Mouse (Mus musculus) natural killer cell, adult 2 months (primary cell): ENCODE data around the gene Slc36a1.

Source experiments
- DNase-seq, 2 experiments: peaks; one replicate each; pipeline ENCODE4 v3.0.0; 2022; ENCODE audit warnings: low spot score in 2 of 2

Gene Slc36a1

DNA sequence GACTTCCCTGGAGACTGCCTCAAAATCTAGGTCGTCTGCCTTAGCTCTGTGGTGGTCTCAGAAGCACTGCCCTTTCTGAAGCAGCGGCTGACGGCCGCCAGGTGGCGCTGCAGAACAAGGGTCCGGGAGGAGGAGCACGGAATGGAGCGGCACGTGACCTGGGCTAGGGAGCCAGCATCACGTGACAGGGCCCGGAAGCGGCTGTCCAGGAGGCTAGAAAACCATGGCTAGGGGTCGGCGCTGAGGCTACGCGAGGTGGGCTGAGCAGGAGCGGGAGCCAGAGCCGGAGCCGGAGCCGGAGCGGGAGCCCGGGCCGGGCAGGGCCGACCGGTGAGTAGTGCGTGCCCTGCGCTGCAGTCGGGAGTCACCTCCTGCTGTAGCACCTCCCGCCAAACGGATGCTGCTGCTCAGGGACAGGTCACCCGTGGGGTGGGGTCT is at the start of gene Slc36a1:
TSS of gene Slc36a1 (plus strand) at position 192 of the 438 bp plus-strand sequence.
- DNase-seq = peak; percentile 92 to 94

DNA sequence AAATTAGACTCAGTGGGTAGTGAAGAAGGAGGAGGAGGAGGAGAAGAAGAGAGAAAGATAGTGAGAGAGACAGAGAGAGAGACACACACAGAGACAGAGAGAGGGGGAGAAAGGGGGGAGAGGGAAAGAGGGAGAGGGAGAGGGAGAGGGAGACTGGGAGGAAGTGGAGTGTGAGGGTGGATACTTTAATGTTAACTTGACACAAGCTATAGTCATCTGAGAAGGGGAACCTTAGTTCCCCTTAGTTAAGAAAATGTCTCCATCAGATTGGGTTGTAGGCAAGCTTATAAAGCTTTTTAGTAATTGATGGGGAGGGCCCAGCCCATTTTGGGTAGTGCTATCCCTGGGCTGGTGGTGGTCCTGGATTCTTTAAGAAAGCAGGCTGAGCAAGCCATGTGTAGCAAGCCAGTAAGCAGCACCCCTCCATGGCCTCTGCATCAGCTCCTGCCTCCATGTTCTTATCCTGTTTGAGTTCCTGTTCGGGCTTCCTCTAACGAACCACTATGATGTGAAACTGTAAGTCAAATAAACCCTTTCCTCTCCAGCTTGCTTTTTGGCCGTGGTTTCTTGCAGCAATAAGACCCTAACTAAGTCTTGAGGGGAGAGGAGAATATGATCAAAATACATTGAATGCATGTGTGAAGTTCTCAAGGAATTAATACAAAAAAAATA is 49.6 kb upstream of the Slc36a1 start:
- peak in 1 of 2 experiments; percentile 29 for DNase-seq

DNA sequence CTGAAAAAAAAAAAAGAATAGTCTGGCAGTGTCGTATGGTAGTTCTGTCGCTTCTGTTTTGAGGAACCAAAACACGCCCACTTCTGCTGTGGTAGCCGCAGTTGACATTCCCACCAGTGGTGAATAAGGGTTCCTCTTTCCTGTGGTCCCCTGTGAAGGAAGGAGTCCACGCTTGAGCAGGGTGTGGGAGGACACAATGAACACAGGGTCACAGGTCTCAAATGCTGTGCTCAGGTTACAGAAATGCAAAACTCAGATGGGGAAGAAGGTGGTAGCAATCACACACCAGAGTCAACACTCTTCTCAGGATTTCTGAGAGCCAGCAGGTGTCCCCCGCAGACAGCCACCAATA is 49.1 kb upstream of the Slc36a1 start:
- DNase-seq = peak in 1 of 2 experiments; percentile 72

DNA sequence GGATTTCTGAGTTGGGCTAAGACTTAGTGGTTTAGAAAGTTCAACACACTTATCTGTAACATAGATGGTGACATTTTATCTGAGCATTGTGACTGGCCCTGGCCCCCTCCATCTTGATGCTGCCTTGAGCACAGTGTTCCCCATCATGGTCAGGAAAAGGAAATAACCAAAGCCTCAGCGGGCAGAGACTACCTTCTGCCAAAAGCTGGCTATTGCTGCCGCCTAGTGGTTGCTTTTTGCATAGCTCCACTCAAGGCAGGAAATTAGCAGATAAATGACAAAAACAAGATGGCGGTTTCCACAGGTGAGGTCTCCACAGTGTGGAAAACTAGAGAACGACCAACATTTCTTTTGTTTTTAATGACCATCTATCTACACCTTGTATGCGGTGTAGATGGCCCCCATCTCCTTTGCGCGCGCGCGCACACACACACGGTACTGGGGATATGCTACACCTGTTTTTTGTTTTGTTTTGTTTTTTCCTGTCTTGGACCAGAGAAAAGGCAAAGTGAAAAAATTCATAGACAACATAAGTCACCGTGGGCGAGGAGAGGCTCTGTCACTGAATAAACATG is 45.3 kb upstream of the Slc36a1 start:
- peak; percentile 85 to 91 for DNase-seq

DNA sequence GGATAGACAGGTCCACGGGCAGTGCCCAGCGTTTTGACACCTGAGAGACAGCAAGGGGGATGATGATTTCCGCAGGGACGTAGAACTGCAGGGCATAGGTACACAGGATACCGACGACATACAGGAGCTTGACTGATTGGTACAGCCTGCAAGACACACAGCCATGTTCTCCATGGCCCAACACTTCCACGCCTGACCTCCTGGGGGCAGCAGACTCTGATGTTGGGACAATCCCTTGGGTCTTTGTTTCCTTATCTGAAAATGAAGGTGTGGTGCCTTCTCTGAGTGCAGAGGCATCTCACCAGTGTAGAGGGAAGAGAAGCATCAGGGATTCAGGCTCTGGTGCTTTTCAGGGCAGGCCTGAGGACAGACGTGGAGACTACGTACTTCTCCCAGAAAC is 41.5 kb upstream of the Slc36a1 start:
- peak; percentile 34 to 56 for DNase-seq

DNA sequence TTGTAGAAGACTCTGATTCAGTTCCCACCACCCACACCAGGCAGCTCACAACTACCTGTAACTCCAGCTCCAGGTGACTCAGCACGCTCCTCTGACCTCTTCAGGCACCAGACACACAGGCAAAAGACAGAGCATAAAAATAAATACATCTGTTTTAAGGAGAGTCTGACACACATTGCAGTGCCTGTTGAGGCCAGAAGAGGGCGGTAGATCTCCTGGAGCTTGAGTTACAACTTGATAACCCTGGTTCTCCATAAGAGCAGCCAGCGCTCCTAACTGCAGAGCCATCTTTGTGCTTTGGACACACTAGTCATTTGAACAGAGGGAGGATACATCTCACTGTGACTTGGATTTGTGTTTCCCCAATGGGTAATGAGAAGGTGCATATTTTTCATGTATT is 39.4 kb upstream of the Slc36a1 start:
- peak; percentile 38 to 57 for DNase-seq

DNA sequence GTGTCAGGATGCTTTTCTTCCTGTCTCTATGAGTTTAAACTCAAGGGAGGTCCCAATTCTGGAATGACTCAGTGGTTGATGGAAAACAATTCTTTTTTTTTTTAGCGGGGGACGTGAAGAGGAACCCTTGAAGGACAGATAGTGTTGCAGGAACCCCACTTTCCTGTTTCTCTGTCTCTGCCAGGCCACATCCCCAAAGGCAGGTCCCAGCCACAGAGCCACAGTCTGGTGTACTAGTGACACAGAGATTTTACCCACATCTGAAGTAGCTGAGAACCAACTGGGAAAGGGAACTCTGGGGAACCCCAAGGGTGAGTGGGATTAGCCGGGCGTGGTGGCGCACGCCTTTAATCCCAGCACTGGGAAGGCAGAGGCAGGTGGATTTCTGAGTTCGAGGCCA is 38.4 kb upstream of the Slc36a1 start:
- no peak for DNase-seq

DNA sequence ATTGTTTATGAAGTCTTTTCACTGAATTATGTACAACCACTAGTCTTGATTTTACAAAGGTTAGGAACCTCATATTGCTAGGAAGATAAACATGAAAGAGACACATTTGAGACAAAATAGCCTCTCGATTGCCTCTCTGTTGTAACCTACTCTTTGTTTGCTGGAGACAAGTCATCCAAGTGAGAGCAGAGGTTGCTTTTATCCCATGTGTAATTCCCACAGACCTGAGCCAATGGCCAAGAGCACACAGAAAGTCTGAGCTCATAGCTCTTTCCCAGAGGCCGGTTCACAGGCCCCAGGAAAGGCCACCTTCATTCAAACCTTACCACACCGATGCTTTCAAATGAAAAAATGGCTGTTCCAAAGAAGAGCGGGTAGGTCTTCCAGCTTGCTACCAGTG is 35.6 kb upstream of the Slc36a1 start:
- no peak for DNase-seq

DNA sequence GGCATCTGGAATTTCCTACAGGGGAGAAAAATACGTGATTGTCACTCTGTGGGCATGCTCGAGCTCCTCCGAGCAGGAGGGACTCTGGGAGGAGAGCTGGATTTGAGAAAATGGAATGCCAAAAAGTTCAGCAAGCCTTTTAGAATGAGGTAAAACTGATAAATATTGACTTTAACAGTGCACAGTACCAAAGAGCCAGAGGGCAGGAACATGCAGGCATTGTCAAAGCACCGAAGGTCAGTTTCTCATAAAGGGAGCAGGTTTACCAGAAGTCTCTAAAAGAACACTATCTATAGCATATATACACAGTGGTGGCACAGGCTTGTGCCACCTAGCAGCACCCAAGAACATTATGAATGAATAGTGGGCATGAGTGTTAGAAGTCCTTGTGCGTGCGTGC is 35.2 kb upstream of the Slc36a1 start:
- DNase-seq = no peak

DNA sequence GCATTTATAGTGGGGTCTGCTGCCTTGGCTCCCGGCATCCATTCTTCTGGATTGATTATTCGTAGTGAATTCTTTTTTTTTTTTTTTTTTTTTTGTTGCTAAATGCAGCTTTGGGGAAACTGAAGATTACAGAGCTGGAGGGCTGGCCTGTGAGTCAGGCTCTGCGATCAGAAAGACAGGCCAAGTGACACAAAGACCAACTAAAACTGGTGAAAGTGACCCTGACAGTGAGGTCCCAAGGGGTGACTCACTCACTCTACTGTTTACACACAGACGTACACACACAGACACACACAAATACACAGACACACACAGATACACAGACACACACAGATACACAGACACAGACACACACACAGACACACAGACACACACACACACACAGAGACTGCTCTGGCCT is 33.6 kb upstream of the Slc36a1 start:
- no peak for DNase-seq

DNA sequence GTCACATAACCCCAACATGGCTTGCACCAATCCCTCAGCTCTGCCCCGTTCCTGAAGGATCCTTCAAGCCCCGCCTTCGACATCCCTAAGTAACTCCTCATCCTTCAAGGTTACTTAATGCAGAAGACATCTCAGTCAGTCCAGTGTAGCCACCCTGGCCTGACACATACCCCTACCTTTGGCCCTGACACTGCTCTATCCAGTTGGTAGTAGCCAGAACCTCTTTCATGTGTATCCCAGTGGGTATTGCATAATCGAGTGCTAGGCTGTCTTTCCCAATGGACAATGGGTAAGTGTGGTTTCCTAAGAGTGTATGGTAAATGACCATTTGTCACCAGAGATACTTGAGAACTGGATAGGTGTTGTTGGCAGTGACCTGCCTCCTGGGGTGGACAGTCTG is 25.3 kb upstream of the Slc36a1 start:
- no peak for DNase-seq

DNA sequence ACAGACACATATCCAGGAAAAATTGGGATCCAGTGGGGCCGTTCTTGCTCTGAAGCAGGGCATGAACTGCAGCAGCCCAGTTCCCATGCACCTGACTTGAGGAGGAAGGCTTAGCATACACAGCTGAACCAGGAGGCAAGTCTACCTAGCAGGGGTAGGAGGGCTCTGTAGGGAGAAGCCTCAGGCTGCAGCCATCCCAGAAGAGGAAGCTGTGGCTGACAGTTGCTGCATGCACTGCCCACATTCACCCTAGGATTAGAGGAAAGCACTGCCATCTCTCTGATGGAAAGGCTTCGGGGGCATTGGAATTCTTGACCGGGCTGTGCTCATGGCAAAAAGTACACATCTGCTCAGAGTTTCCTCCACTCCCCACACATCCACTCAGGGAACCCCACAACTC is 24.3 kb upstream of the Slc36a1 start:
- no peak for DNase-seq

DNA sequence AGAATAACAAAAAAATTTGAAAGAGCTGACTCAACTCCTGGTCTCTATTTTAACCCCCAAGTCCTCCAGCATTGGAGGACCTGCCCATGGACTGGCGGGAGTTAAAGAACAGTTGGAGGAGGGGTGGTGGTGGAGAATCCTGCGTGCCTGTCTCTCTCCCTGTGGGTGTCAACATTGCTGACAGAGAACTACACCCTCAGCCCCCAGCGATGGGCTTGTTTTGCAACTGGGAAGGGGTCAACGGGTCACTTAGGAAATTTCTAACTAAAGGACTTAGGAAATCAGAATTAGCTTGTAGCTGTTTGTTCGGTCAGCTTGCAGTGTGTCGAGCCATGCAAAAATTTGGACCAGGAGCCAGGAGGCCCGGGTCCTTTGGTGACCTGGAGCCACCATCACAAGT is 21.0 kb upstream of the Slc36a1 start:
- DNase-seq = no peak

DNA sequence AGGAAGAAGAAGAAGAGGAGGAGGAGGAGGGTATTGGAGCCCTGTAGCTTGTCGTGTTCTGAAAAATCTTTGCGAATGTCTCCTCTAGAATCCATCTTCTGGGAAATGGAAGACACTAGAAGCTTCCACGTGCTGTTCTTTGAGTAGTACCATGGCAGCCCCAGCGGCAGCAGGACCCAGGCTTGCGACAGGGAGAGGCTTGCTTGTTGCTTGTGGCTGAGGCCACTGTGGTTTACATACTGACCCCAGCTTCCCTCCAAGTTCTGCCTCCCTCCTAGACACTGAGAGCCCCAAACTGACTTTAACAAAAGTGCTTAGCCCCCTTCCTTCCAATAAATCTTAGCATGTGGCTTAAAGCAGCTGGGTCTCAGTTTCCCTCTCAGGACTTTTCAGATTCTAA is 19.9 kb upstream of the Slc36a1 start:
- no peak for DNase-seq

DNA sequence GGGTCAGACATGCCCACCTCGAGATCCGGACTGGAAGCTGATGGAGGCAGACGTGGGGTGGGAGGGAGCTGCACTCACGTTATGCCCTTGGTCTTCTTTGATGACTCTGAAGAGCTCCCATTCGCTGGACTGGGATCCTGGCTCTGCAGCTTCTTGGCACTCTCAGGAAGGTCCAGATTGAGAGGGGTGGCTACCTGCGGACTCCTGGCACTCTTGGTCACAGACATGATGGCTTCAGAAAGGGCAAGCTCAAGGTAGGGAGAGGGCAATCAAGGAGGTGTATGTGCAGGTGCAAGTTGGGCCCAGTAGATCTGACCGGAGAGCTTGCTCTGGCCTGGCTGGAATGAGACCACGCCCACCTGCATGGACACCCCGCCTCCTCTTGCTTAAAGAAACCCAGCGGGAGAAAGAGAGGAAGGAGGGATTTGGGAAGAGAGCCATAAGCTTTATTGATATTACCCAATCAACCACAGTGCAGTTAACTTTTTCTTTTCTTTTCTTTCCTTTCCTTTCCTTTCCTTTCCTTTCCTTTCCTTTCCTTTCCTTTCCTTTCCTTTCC is 19.3 kb upstream of the Slc36a1 start, which contains the start of gene Slc36a2:
TSS of gene Slc36a2 (minus strand) at position 345 of the 559 bp plus-strand sequence.
- DNase-seq = no peak

DNA sequence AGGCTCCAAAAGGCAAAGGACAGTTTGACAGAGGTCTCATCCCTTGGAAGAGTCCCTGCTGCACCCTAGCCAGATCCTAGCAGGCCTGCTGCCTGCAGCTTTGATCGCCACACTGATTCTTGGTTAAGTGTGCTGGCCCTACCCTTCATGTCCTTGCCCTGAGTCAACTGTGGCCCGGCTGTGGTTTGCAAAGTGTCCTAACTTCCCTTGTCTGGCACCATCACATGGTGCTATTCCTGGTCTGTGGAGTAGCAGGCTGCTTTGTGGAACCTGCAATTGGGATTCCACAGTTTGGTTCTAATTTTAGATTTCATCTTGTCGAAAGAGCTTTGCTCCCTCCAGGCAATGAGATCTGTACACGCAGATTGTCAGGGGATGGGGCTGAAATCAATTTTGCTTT is 16.9 kb upstream of the Slc36a1 start:
- DNase-seq = no peak

DNA sequence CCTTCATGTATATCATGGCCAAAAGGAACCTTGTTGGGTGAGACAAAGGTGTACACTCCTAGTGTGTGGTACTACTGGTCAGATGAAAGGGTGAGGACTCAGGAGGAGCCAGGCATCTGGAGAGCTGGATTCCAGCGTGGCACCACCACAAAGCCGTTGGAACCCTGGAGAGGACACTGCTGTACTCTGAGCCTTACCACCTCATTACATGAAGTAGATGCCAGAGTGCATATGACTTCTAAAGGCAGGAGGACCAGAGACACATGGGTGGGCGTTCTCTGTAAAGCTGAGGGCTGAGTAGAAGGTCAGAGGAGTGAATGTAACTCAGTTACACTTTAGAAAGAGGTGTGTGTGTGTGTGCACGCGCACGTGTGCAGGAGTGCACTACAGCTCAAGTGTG is 16.4 kb upstream of the Slc36a1 start:
- DNase-seq = no peak

DNA sequence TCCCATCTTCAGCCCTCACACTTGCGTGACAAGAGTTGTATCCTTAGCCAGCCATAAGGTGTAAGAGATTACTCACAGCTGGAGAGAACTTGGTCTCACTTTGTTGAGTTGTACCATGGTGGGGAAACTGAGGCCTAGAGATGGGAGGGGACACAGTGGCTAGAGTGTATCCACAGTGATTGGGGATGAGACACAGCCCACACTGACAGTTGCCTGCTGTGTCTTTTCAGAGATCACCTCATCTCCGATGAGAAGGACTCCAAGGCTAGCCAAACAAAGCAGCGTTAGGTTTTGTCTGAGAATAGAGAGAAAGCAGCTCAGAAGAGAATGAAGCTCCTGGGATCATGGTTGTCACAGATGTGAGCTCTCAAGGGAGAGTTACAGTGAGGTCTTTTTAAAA is 13.9 kb upstream of the Slc36a1 start:
- DNase-seq = no peak

DNA sequence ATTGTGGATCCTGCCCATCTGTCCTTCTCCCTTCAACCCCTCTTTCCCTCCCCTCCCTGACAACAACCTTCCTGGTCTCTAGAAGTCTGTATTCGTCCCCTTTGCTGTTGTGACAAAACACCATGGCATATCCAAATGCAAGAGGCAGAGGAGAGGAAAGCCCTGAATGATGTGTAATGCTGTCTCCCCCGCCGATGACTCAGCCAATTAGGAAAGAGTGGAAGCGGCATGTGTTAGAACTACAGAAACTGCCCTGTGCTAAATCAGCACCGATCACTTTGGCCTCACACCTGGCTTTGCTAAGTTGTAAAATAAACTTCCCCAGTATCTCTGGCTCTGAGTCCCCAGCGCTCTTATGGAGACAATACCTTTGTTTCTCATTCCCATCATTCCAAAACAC is 7.1 kb upstream of the Slc36a1 start:
- no peak for DNase-seq

DNA sequence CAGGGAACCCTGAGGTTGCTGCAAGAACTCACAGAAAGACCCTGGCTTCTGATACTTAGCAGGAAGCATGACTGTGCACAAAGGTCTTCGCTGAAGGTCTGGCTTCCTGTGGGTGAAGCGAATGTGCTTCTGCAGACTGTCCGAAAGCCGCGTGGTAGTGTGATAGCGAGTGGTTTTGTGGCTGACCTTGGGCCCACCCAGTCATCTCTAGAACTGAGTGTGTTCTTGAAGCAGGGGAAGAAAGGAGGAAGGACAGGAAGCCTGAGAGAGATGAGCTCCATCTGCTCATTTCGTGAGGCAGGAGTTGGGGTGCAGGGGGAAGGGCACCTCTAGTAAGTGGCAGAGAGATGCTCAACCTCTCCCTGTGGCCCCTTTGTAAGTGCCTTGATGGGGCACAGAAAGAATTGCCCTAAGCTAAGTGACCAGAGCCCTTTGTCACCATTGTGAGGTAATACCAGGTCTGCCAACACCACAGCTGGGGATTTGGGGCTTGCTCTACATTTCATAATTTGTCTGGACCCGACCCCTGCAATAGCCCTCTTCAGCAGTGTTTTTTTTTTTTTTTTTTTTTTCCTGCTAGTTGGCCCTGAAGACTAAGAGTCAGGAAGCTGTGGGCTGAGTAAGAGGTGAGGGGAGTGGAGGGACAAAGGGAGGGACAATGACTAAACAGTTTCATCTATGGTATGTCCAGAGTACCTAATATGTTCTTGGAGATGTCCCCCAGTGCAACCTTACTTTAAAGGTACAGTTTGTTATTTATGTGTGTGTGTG is 6.2 kb upstream of the Slc36a1 start:
- DNase-seq = peak; percentile 65 to 80

DNA sequence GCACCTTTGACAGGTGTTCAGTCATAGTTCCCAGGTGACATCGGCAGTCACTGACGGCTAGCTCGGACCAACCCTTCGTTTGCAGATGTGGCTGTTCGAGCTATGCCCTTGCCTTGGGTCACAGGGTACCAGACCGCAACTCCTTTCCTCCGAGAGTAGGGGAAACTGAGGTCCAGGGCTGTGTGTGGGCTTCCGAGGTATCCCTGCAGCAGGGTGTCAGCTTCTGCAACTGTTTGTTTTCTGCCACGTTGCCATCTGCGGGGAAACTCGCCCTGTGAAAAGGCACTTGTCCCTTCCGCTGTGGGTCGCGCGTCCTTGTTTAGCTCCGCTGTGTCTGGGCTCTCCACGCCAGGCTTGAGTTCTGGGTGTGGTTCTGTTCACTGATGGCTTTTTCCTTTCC is 452 bp downstream of the Slc36a1 start:
- peak; percentile 14 to 27 for DNase-seq

DNA sequence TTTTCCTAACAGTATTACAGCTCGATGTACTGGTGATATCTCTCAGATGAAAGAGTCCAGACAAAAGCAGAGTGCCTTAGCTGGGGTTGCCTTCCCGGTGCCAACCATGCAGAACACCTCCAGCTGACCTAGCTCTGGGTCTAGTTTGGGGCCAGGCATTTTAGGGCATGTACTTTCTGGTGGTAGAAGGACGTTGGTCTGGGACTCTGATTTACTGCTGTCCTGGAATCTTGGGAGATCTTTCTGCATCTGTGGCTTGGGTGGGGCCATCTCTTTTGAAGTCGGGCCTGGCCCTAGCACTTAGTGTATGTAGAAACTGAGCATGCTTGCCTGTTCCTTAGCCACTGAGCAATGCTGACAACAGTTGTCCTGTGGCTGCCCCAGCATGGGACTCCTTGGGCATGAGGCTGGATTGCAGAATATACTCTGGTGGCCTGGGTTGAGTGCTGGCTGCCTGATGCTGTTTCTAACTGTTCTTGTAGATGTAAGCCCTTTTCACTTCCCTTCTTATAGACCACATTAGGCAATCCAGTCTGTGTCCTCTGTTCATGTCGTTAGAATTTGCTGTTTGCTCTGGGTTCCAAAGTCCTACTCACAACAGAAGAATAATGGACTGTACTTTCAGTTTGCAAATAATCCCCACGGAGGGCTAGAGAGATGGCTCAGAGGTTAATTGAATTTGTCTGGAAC is 4.0 kb downstream of the Slc36a1 start:
- DNase-seq = no peak
